Mouse (Mus musculus) retina, adult 2 months (tissue): ENCODE measurements at regions not wholly inside any gene's neighbourhood (a gene's known extent, or its start where the extent isn't known, plus 50 kb on each side); places are given as distances from the start of the nearest gene placed in this dataset.
"Not testable (repeated sequence)": the region's sequence is repeated elsewhere in the genome, so short reads cannot be mapped to it uniquely, and the experiment has no call there.

ENCODE experiments used
- DNase-seq: peaks from one replicate; pipeline ENCODE4 v3.0.0-alpha.2; 2012; ENCODE audit warnings: low read depth, low spot score

- no peak for DNase-seq
These were observed 151.0 kb upstream of the 1700012A03Rik start for GRCm38 (mm10) chr6:31899055-31899454.

- no peak for DNase-seq
These were observed 151.4 kb upstream of the 1700012A03Rik start for GRCm38 (mm10) chr6:31898609-31899008.

- no peak for DNase-seq
These were observed 153.0 kb upstream of the 1700012A03Rik start for GRCm38 (mm10) chr6:31897001-31897400.

GRCm38 (mm10) chr6:31895835-31896234 lies 154.2 kb upstream of the 1700012A03Rik start:
- no peak for DNase-seq

- DNase-seq: no peak
These were observed 163.1 kb upstream of the 1700012A03Rik start for GRCm38 (mm10) chr6:31886931-31887330.

- not testable (repeated sequence) for DNase-seq
These were observed 164.8 kb upstream of the 1700012A03Rik start for GRCm38 (mm10) chr6:31885196-31885595.

GRCm38 (mm10) chr6:31883726-31884125 lies 166.3 kb upstream of the 1700012A03Rik start:
- no peak for DNase-seq

- no peak for DNase-seq
These were observed 175.4 kb upstream of the 1700012A03Rik start for GRCm38 (mm10) chr6:31874616-31875015.

GRCm38 (mm10) chr6:31873911-31874310 lies 176.1 kb upstream of the 1700012A03Rik start:
- no peak for DNase-seq

GRCm38 (mm10) chr6:31871766-31872165 lies 178.3 kb upstream of the 1700012A03Rik start:
- DNase-seq: no peak

GRCm38 (mm10) chr6:31861996-31862395 lies 188.1 kb upstream of the 1700012A03Rik start:
- DNase-seq: no peak

- DNase-seq: no peak
These were observed 190.4 kb upstream of the 1700012A03Rik start for GRCm38 (mm10) chr6:31859621-31860020.

- no peak for DNase-seq
These were observed 195.8 kb upstream of the 1700012A03Rik start for GRCm38 (mm10) chr6:31854261-31854660.

- DNase-seq: no peak
These were observed 203.7 kb upstream of the 1700012A03Rik start for GRCm38 (mm10) chr6:31846319-31846718.

GRCm38 (mm10) chr6:31845671-31846070 lies 204.4 kb upstream of the 1700012A03Rik start:
- no peak for DNase-seq

- DNase-seq: no peak
These were observed 209.4 kb upstream of the 1700012A03Rik start for GRCm38 (mm10) chr6:31840621-31841020.

- no peak for DNase-seq
These were observed 211.5 kb upstream of the 1700012A03Rik start for GRCm38 (mm10) chr6:31838588-31838987.

GRCm38 (mm10) chr6:31835795-31836194 lies 214.3 kb upstream of the 1700012A03Rik start:
- no peak for DNase-seq

GRCm38 (mm10) chr6:31834503-31834902 lies 215.5 kb upstream of the 1700012A03Rik start:
- DNase-seq: no peak

- no peak for DNase-seq
These were observed 219.4 kb upstream of the 1700012A03Rik start for GRCm38 (mm10) chr6:31830610-31831009.

- DNase-seq: no peak
These were observed 226.4 kb upstream of the 1700012A03Rik start for GRCm38 (mm10) chr6:31823616-31824015.

GRCm38 (mm10) chr6:31822186-31823085 lies 227.6 kb upstream of the 1700012A03Rik start:
- no peak for DNase-seq

GRCm38 (mm10) chr6:31821621-31822020 lies 228.4 kb upstream of the 1700012A03Rik start:
- DNase-seq: no peak
